Mouse (Mus musculus): ENCODE results near the gene Chsy1. TPM values are rescaled to one million over a fixed set of nuclear protein-coding genes. Genes with fewer than 3 reads are reported as not detected.

Chsy1 gene
- polyA plus RNA-seq, 1 experiment from 2014 or later: 6.1 TPM

GRCm38 (mm10) chr7:66158616-66159129 is 49.4 kb downstream of the Chsy1 start:
- no peak for DNase-seq (ENCODE audit: low spot score)
- H3K36me3 ChIP-seq (ENCODE audit: control insufficient read depth, insufficient read depth, low read length): no peaks in the 10 kb centered on the region
- no peaks in the 10 kb centered on the region for H3K27me3 ChIP-seq (ENCODE audit: control insufficient read depth, insufficient read depth, low read length)
- no peak overlapping the region for H3K4me2 ChIP-seq (replicated peaks; ENCODE audit: low read depth)
- H3K9ac ChIP-seq (ENCODE audit: low read length): no peak overlapping the region
- no peak overlapping the region for H3K27ac ChIP-seq (replicated peaks)
- no peak for ATAC-seq (ENCODE audit: low FRiP score, low TSS enrichment)
- no peaks in the 10 kb centered on the region for H3K4me1 ChIP-seq (replicated peaks; ENCODE audit: control insufficient read depth, insufficient read depth)
- 76% methylated on average over 9 of the region's 9 CpGs for WGBS
- TF ChIP-seq EP300 (optimal IDR thresholded peaks at IDR 0.05) (no peak), CTCF (IDR thresholded peaks at IDR 0.05; ENCODE audit: low read depth) (no peak)
- H3K9me3 ChIP-seq (ENCODE audit: control insufficient read depth, low read length): no peaks in the 10 kb centered on the region
- no peak overlapping the region for H3K4me3 ChIP-seq (ENCODE audit: low read depth, low read length)

GRCm38 (mm10) chr7:66159961-66160360 is 50.6 kb downstream of the Chsy1 start:
- Histone ChIP-seq H3K27me3 (ENCODE audit: control insufficient read depth, insufficient read depth, low read length) (no peaks in the 10 kb centered on the region), H3K9me3 (ENCODE audit: control insufficient read depth, low read length) (no peaks in the 10 kb centered on the region), H3K4me3 (ENCODE audit: low read depth, low read length) (no peak overlapping the region), H3K4me1 (replicated peaks; ENCODE audit: control insufficient read depth, insufficient read depth) (no peaks in the 10 kb centered on the region), H3K36me3 (ENCODE audit: control insufficient read depth, insufficient read depth, low read length) (no peaks in the 10 kb centered on the region), H3K4me2 (replicated peaks; ENCODE audit: low read depth) (no peak overlapping the region), H3K27ac (replicated peaks) (no peak overlapping the region), H3K9ac (ENCODE audit: low read length) (no peak overlapping the region)
- no peak for ATAC-seq (ENCODE audit: low FRiP score, low TSS enrichment)
- DNase-seq (ENCODE audit: low spot score): no peak
- TF ChIP-seq CTCF (IDR thresholded peaks at IDR 0.05; ENCODE audit: low read depth) (no peak), EP300 (optimal IDR thresholded peaks at IDR 0.05) (no peak)
- 80% methylated on average over 5 of the region's 5 CpGs for WGBS

DNA sequence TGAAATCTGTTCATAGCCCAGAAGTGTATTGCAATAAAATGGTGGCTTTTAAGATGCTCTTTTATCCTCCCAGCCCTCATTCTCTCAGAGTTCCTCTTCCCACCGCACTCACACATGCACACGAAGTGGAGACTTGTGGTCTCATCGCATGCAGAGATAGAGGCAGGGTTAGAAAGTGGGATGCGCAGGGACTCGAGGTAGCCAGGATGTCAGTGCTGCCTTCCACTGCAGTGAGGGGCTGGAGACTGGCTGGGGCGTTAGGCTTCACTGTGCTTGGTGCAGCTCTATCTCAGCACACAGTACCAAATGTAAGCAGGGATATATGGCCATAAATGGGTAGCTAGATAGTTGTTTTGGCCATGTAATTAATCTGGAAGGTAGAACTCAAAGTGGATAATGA is 52.5 kb downstream of the Chsy1 start:
- H3K27me3 ChIP-seq (ENCODE audit: control insufficient read depth, insufficient read depth, low read length): no peaks in the 10 kb centered on the region
- 88% methylated on average over 6 of the region's 6 CpGs for WGBS
- no peak overlapping the region for H3K4me3 ChIP-seq (ENCODE audit: low read depth, low read length)
- ATAC-seq (ENCODE audit: low FRiP score, low TSS enrichment): no peak
- no peak overlapping the region for H3K9ac ChIP-seq (ENCODE audit: low read length)
- no peak for DNase-seq (ENCODE audit: low spot score)
- TF ChIP-seq EP300 (optimal IDR thresholded peaks at IDR 0.05) (no peak), CTCF (IDR thresholded peaks at IDR 0.05; ENCODE audit: low read depth) (no peak)
- no peaks in the 10 kb centered on the region for H3K9me3 ChIP-seq (ENCODE audit: control insufficient read depth, low read length)
- H3K36me3 ChIP-seq (ENCODE audit: control insufficient read depth, insufficient read depth, low read length): no peaks in the 10 kb centered on the region
- no peak overlapping the region for H3K4me2 ChIP-seq (replicated peaks; ENCODE audit: low read depth)
- H3K27ac ChIP-seq (replicated peaks): no peak overlapping the region
- H3K4me1 ChIP-seq (replicated peaks; ENCODE audit: control insufficient read depth, insufficient read depth): no peaks in the 10 kb centered on the region

DNA sequence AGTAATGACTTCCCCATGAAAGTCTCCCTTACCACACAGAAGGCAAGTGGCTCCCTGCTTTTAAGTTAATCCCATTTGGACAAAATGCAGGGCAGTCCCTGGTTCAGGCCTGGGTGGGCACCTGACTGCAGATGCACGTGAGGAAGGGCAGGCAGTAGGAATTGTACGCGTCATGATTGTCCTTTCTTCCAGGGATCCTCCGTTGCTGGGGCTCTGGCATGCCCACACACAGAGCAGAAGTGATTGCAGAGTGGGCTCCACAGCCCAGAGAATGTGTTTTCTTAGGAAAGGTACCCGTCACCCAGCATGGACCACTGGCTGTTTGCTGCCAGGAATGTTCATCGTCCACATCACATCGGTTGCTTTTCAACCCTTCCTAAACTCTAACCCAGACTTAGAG is 53.2 kb downstream of the Chsy1 start:
- H3K27ac ChIP-seq (replicated peaks): no peak overlapping the region
- H3K4me2 ChIP-seq (replicated peaks; ENCODE audit: low read depth): no peak overlapping the region
- DNase-seq (ENCODE audit: low spot score) (no peak), ATAC-seq (ENCODE audit: low FRiP score, low TSS enrichment) (no peak)
- no peak overlapping the region for H3K9ac ChIP-seq (ENCODE audit: low read length)
- H3K9me3 ChIP-seq (ENCODE audit: control insufficient read depth, low read length): no peaks in the 10 kb centered on the region
- H3K4me3 ChIP-seq (ENCODE audit: low read depth, low read length): no peak overlapping the region
- TF ChIP-seq CTCF (IDR thresholded peaks at IDR 0.05; ENCODE audit: low read depth) (no peak), EP300 (optimal IDR thresholded peaks at IDR 0.05) (no peak)
- H3K27me3 ChIP-seq (ENCODE audit: control insufficient read depth, insufficient read depth, low read length): no peaks in the 10 kb centered on the region
- H3K36me3 ChIP-seq (ENCODE audit: control insufficient read depth, insufficient read depth, low read length): no peaks in the 10 kb centered on the region
- 86% methylated on average over 7 of the region's 7 CpGs for WGBS
- H3K4me1 ChIP-seq (replicated peaks; ENCODE audit: control insufficient read depth, insufficient read depth): no peaks in the 10 kb centered on the region

DNA sequence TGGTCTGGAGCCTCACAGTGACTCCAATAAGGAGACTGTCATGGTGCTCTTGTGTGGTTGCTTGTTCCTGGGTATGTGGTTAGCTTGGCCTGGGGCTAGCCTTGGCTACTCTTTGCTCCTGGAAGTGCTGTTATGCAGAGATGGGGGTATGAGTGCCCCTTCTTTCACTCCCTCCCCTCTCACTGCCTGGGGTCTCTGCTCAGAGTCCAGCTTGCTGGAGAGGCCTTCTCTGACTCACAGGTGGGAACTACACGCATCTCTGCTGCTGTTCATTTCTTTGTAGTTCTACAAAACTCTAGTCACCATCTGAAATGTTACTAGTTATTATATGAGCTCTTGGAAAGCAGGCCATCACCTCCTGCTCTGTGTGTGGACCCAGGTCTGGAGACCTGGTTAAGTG is 53.7 kb downstream of the Chsy1 start:
- no peak overlapping the region for H3K27ac ChIP-seq (replicated peaks)
- ATAC-seq (ENCODE audit: low FRiP score, low TSS enrichment): no peak
- WGBS: 91% methylated on average over 1 of the region's 1 CpGs

DNA sequence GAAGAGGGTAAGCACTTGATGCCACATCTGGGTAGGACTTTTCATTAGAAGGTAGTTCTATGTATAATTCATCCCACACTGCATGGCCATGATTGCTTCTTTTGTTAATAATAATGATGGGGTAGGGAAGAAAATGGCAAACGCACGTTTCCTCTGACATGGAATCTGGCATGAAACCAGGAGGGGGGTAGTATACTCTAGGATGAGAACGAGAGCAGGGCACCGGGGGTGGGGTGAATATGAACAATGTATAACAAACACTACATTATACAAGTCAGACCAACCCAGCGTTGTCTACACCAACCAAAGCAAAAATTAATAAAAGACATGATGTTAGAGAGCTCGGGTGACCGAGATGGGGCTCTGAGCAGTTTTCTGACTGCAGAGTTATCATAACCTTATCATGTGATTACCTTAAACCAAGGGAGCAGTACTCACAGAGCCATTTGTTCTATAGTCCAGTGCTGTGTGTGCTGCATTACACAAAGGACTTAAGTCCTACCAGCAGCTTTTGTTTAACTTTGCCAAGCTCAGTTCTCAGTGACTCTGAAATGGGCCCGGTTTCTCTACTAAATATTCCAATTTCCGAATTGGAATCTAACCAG is 55.2 kb downstream of the Chsy1 start:
- peak overlapping the region; percentile 20; the same call in 1 of the 2 replicates for H3K27ac ChIP-seq (replicated peaks)
- ATAC-seq (ENCODE audit: low FRiP score, low TSS enrichment) (no peak), DNase-seq (ENCODE audit: low spot score) (no peak)

More for the DNA sequence above, 53.7 kb downstream of the Chsy1 start:
- H3K27me3 ChIP-seq (ENCODE audit: control insufficient read depth, insufficient read depth, low read length): no peaks in the 10 kb centered on the region
- no peaks in the 10 kb centered on the region for H3K36me3 ChIP-seq (ENCODE audit: control insufficient read depth, insufficient read depth, low read length)
- no peak for DNase-seq (ENCODE audit: low spot score)
- no peak overlapping the region for H3K4me3 ChIP-seq (ENCODE audit: low read depth, low read length)
- H3K9ac ChIP-seq (ENCODE audit: low read length): no peak overlapping the region
- H3K9me3 ChIP-seq (ENCODE audit: control insufficient read depth, low read length): no peaks in the 10 kb centered on the region
- H3K4me2 ChIP-seq (replicated peaks; ENCODE audit: low read depth): no peak overlapping the region
- no peaks in the 10 kb centered on the region for H3K4me1 ChIP-seq (replicated peaks; ENCODE audit: control insufficient read depth, insufficient read depth)
- TF ChIP-seq CTCF (IDR thresholded peaks at IDR 0.05; ENCODE audit: low read depth) (no peak), EP300 (optimal IDR thresholded peaks at IDR 0.05) (no peak)

More for the DNA sequence above, 55.2 kb downstream of the Chsy1 start:
- 40% methylated on average over 9 of the region's 9 CpGs for WGBS
- H3K36me3 ChIP-seq (ENCODE audit: control insufficient read depth, insufficient read depth, low read length): no peaks in the 10 kb centered on the region
- H3K4me3 ChIP-seq (ENCODE audit: low read depth, low read length): no peak overlapping the region
- H3K9me3 ChIP-seq (ENCODE audit: control insufficient read depth, low read length): no peaks in the 10 kb centered on the region
- H3K9ac ChIP-seq (ENCODE audit: low read length): no peak overlapping the region
- no peaks in the 10 kb centered on the region for H3K4me1 ChIP-seq (replicated peaks; ENCODE audit: control insufficient read depth, insufficient read depth)
- no peaks in the 10 kb centered on the region for H3K27me3 ChIP-seq (ENCODE audit: control insufficient read depth, insufficient read depth, low read length)
- H3K4me2 ChIP-seq (replicated peaks; ENCODE audit: low read depth): no peak overlapping the region
- no peak for TF ChIP-seq EP300 (optimal IDR thresholded peaks at IDR 0.05)
- no peak for TF ChIP-seq CTCF (IDR thresholded peaks at IDR 0.05; ENCODE audit: low read depth)

Data from stomach, postnatal 0 days (tissue).